Mouse (Mus musculus) bone marrow, adult 2 months (tissue): ENCODE results near the gene Rai1.

Experiments used
- CTCF ChIP-seq: fragments of 200-500 bp; IDR thresholded peaks from 2 replicates; pipeline ENCODE4 v1.5.1; 2011; ENCODE audit warnings: low read length, control low read depth; ENCODE audit not compliant: control insufficient read depth, insufficient read depth
- POLR2A ChIP-seq: fragments of 200-500 bp; IDR thresholded peaks from 2 replicates; pipeline ENCODE4 v1.6.1; 2011; ENCODE audit warnings: low read depth, mild to moderate bottlenecking, control low read depth, low read length, borderline replicate concordance; ENCODE audit not compliant: control insufficient read depth

GRCm38 (mm10) chr11:60093227-60093626 is 11.6 kb upstream of the Rai1 start:
- TF ChIP-seq CTCF: no peak
- no peak for TF ChIP-seq POLR2A
